Mouse (Mus musculus): ENCODE results near the gene Dnajb4. TPM values are rescaled to one million over a fixed set of nuclear protein-coding genes. Genes with fewer than 3 reads are reported as not detected.
"Not testable (repeated sequence)": the region's sequence is repeated elsewhere in the genome, so short reads cannot be mapped to it uniquely, and the experiment has no call there.

Dnajb4 gene
- total and polyA plus RNA-seq, 3 experiments: 10.7 to 14.6 TPM; not detected in 1

- H3K4me1 ChIP-seq (ENCODE audit: control insufficient read depth in 1 of 2, insufficient read depth in 2 of 2, low read length in 2 of 2): peaks cover 6 to 14% of the 10 kb centered on the region in 2 experiments
- no peak overlapping the region for H3K9ac ChIP-seq (ENCODE audit: control insufficient read depth, low read depth, low read length, poor library complexity, severe bottlenecking)
- no peaks in the 10 kb centered on the region; the same call in 1 of the 2 replicates for H3K79me2 ChIP-seq (ENCODE audit: control insufficient read depth, insufficient read depth, low read length, poor library complexity)
- no peak for DNase-seq (ENCODE audit: low read depth, low spot score)
- H3K9me3 ChIP-seq (replicated peaks; ENCODE audit: insufficient read depth, low read length): no peaks in the 10 kb centered on the region
- TF ChIP-seq MYC (IDR thresholded peaks at IDR 0.05; ENCODE audit: low read depth, low read length) (no peak), NRF1 (IDR thresholded peaks at IDR 0.05; ENCODE audit: insufficient read depth, low read depth, low read length, poor library complexity, severe bottlenecking) (no peak), KAT2A (conservative IDR thresholded peaks at IDR 0.05; ENCODE audit: low read depth, low read length) (no peak), TAL1 (IDR thresholded peaks at IDR 0.05; ENCODE audit: low read length) (no peak), HCFC1 (IDR thresholded peaks at IDR 0.05; ENCODE audit: low read depth, low read length) (no peak), JUND (IDR thresholded peaks at IDR 0.05; ENCODE audit: low read depth, low read length) (no peak), BHLHE40 (IDR thresholded peaks at IDR 0.05; ENCODE audit: borderline replicate concordance, low read depth, low read length) (no peak), POLR2AphosphoS5 (IDR thresholded peaks at IDR 0.05; ENCODE audit: borderline replicate concordance, low read depth, low read length) (no peak), ELF1 (IDR thresholded peaks at IDR 0.05; ENCODE audit: low read depth, low read length) (no peak), TCF12 (IDR thresholded peaks at IDR 0.05; ENCODE audit: low read depth, low read length) (no peak), MAFK (IDR thresholded peaks at IDR 0.05; ENCODE audit: borderline replicate concordance, low read depth, low read length) (no peak)
- peaks cover 0 to 19% of the 10 kb centered on the region in 2 experiments; a peak in 2 of 4 replicates for H3K36me3 ChIP-seq (ENCODE audit: control insufficient read depth in 1 of 2, insufficient read depth in 2 of 2, low read length in 2 of 2)
- no peaks in the 10 kb centered on the region for H3K27me3 ChIP-seq (ENCODE audit: control insufficient read depth in 1 of 2, insufficient read depth in 2 of 2, low read length in 2 of 2)
- no peak overlapping the region for H3K4me3 ChIP-seq (ENCODE audit: control insufficient read depth in 1 of 2, insufficient read depth in 1 of 2, low read depth in 2 of 2, low read length in 2 of 2)
- no peak overlapping the region for H3K27ac ChIP-seq (ENCODE audit: control insufficient read depth, low read depth, low read length)
Measured at GRCm38 (mm10) chr3:152199125-152199524, 11.0 kb downstream of the Dnajb4 start.

GRCm38 (mm10) chr3:152197246-152197645 is 12.9 kb downstream of the Dnajb4 start:
- DNase-seq (ENCODE audit: low read depth, low spot score): peak; percentile 66
- H3K27ac ChIP-seq (ENCODE audit: control insufficient read depth, low read depth, low read length); H3K9me3 ChIP-seq (replicated peaks; ENCODE audit: insufficient read depth, low read length); H3K79me2 ChIP-seq (ENCODE audit: control insufficient read depth, insufficient read depth, low read length, poor library complexity); H3K9ac ChIP-seq (ENCODE audit: control insufficient read depth, low read depth, low read length, poor library complexity, severe bottlenecking); H3K27me3 ChIP-seq (ENCODE audit: control insufficient read depth in 1 of 2, insufficient read depth in 2 of 2, low read length in 2 of 2); H3K4me3 ChIP-seq (ENCODE audit: control insufficient read depth in 1 of 2, insufficient read depth in 1 of 2, low read depth in 2 of 2, low read length in 2 of 2); H3K4me1 ChIP-seq (ENCODE audit: control insufficient read depth in 1 of 2, insufficient read depth in 2 of 2, low read length in 2 of 2): not testable (repeated sequence)
- H3K36me3 ChIP-seq (ENCODE audit: control insufficient read depth in 1 of 2, insufficient read depth in 2 of 2, low read length in 2 of 2): peaks cover 0 to 10% of the 10 kb centered on the region in 2 experiments; a peak in 2 of 4 replicates
- peak; percentile 38; the same call in 1 of the 2 replicates for TF ChIP-seq SIN3A (IDR thresholded peaks at IDR 0.05; ENCODE audit: low read length)

- peaks cover 0 to 30% of the 10 kb centered on the region in 2 experiments; a peak in 2 of 4 replicates for H3K36me3 ChIP-seq (ENCODE audit: control insufficient read depth in 1 of 2, insufficient read depth in 2 of 2, low read length in 2 of 2)
- H3K4me1 ChIP-seq (ENCODE audit: control insufficient read depth in 1 of 2, insufficient read depth in 2 of 2, low read length in 2 of 2): peaks cover 4 to 12% of the 10 kb centered on the region in 2 experiments; a peak in 3 of 4 replicates
- DNase-seq (ENCODE audit: low read depth, low spot score): peak; percentile 98
- peak overlapping the region; percentile 79 to 95 for H3K4me3 ChIP-seq (ENCODE audit: control insufficient read depth in 1 of 2, insufficient read depth in 1 of 2, low read depth in 2 of 2, low read length in 2 of 2)
- no peaks in the 10 kb centered on the region for H3K27me3 ChIP-seq (ENCODE audit: control insufficient read depth in 1 of 2, insufficient read depth in 2 of 2, low read length in 2 of 2)
- H3K9ac ChIP-seq (ENCODE audit: control insufficient read depth, low read depth, low read length, poor library complexity, severe bottlenecking): peak overlapping the region; percentile 95
- H3K79me2 ChIP-seq (ENCODE audit: control insufficient read depth, insufficient read depth, low read length, poor library complexity): peaks cover 34% of the 10 kb centered on the region
- no peaks in the 10 kb centered on the region for H3K9me3 ChIP-seq (replicated peaks; ENCODE audit: insufficient read depth, low read length)
- H3K27ac ChIP-seq (ENCODE audit: control insufficient read depth, low read depth, low read length): peak overlapping the region; percentile 92
- TF ChIP-seq ZKSCAN1 (IDR thresholded peaks at IDR 0.05; ENCODE audit: low read depth, low read length) (no peak), TCF12 (IDR thresholded peaks at IDR 0.05; ENCODE audit: low read depth, low read length) (peak; percentile 76), JUND (IDR thresholded peaks at IDR 0.05; ENCODE audit: low read depth, low read length) (no peak), SIN3A (IDR thresholded peaks at IDR 0.05; ENCODE audit: low read length) (peak; percentile 92), TAL1 (IDR thresholded peaks at IDR 0.05; ENCODE audit: low read length) (no peak), ELF1 (IDR thresholded peaks at IDR 0.05; ENCODE audit: low read depth, low read length) (no peak), MEF2A (IDR thresholded peaks at IDR 0.05; ENCODE audit: extremely low read depth, insufficient replicate concordance, low read depth, low read length, poor library complexity, severe bottlenecking) (no peak), KAT2A (conservative IDR thresholded peaks at IDR 0.05; ENCODE audit: low read depth, low read length) (no peak), USF1 (IDR thresholded peaks at IDR 0.05; ENCODE audit: low read depth, low read length) (0 out of 2 replicates have a peak, but pooled peaks have one; percentile 4), BHLHE40 (IDR thresholded peaks at IDR 0.05; ENCODE audit: borderline replicate concordance, low read depth, low read length) (no peak), CHD1 (IDR thresholded peaks at IDR 0.05; ENCODE audit: low read depth, low read length) (0 out of 2 replicates have a peak, but pooled peaks have one; percentile 75), MYC (IDR thresholded peaks at IDR 0.05; ENCODE audit: low read depth, low read length) (0 out of 2 replicates have a peak, but pooled peaks have one; percentile 24), RCOR1 (IDR thresholded peaks at IDR 0.05; ENCODE audit: low read depth, low read length) (no peak), EP300 (IDR thresholded peaks at IDR 0.05; ENCODE audit: low read depth in 1 of 2, low read length in 2 of 2) (no peak; a peak in 1 of 4 replicates), SMC3 (IDR thresholded peaks at IDR 0.05; ENCODE audit: low read depth, low read length) (no peak), RAD21 (IDR thresholded peaks at IDR 0.05; ENCODE audit: low read depth, low read length) (no peak), HCFC1 (IDR thresholded peaks at IDR 0.05; ENCODE audit: low read depth, low read length) (peak; percentile 80), MXI1 (IDR thresholded peaks at IDR 0.05; ENCODE audit: low read depth, low read length) (peak; percentile 78), CTCF (IDR thresholded peaks at IDR 0.05 in 2 of 3, conservative IDR thresholded peaks at IDR 0.05 in 1 of 3; ENCODE audit: control insufficient read depth in 1 of 3, insufficient read depth in 1 of 3, low read depth in 2 of 3, low read length in 3 of 3, poor library complexity in 1 of 3, severe bottlenecking in 1 of 3) (no peak)
Measured at GRCm38 (mm10) chr3:152193635-152194097, 16.4 kb downstream of the Dnajb4 start.
